Mouse (Mus musculus) 3T3-L1 (cell line): ENCODE measurements around the gene Cacnb2.

Source experiments
- DNase-seq: peaks from one replicate; pipeline ENCODE4 v3.0.0-alpha.2; 2015; ENCODE audit warnings: low read depth, low spot score

Gene Cacnb2

DNA sequence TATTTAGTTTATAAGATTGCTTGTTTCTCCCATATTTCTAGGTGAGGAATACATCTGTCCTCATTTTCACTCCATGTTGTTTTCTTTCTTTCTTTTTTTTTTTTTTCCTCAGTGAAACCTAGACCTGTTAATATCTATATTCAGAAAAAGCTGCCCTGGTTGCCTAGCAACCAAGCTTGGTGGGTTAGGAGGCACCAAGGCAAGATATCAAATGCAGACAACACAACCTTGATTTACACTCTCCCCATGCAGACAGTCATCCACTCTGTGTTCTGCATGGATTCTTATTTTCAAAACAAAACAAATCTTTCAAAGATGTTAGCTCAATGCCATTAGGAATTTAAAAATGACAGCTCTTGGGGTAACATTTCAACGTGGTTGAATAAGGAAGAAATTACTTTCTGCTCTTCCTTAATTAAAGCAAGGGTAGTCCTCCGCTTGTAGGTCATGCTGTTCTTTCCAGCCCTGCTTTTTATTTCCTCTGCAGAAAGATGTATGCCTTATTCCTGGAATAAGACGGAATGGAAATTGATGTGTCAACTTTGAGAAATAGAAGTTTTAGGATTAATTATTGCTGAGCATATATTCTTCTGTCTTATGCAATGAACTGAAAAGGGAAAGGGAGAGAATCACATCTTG, 172.1 kb downstream of the Cacnb2 start:
- no peak for DNase-seq

DNA sequence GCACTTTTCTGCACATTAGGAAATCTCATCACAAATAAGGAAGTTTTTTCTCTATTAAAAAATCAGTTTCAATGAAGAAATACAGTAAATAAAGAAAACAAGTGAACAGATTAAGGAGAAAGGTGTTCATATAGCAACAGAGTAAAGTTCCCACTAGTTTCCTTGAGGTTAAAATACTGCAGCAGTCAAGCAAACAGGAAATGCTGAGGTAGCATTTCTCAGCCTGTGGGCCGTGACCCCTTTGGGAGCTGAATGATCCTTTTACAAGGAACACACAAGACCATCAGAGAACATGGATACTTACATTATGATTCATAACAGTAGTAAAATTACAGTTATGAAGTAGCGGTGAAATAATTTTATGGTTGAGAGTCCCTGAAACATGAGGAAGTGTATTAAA, 185.1 kb downstream of the Cacnb2 start:
- no peak for DNase-seq

- DNase-seq: no peak
These were observed 198.7 kb downstream of the Cacnb2 start for GRCm38 (mm10) chr2:14801446-14802046.

DNA sequence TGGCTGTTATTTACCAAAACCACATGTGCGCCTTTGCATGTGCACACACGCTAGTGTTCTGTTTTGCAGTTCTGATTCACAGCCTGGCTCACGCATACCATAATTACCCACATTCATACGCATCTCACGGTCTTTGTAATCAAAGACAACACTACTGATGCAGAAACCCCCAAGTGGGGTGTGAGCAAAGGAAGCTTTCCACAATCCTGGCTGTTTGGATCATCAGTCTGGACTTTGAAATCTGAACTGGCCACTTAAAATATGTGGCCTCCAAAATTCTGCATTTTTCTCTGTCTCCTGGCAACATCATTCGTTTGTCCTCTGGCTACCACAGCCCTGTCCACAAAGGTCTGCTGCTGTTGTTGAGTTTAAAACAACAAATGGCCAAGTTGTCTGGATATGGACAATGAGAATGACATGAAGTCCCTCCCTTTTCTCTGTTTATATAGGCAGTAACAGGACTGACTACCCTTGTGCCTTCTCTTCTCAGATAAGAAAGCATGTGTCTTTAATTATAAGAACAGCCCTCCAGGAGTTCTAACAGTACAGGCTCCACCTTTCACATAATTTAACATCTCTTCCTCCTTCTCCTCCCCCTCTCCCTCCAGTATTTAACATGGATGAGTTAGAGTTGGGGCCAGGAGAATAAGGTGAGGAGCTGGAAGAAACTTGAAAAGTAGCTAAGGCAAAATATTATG, 204.9 kb downstream of the Cacnb2 start:
- peak; percentile 79 for DNase-seq

DNA sequence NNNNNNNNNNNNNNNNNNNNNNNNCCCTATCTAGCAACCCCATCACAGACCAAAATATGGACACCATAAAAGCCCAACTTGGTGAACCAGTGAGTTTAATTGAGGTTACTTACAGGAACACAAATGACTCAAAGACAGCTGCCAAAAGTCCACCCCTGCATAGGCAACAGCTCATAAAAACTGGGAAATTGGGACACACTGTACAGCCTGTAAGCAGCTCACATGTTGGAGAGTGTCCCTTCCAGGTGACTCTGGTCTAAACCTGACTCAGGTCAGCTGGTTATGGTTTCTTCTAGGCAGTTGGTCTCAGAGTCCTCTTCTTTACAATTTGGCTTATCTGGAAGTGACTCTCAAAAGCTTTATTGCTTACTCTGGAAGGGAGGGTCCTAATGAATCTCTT, 212.1 kb downstream of the Cacnb2 start:
- DNase-seq: no peak

DNA sequence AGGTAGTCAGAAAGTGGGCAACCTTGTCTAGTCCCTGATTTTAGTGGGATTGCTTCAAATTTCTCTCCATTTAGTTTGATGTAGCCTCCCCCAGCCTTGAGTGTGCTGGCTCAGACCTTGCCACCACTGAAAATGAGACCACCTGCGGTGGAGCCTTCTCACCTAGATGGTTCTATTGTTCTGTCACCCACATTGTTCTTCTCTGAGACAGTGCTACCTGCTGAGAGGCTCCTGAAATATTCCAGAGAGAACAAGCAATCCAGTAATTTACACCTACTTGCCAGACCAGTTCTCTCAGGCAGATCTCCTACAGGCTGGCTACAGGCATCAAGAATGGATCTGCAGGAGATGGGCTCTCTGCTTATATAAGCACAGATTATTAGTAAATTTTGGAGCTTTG, 215.8 kb downstream of the Cacnb2 start:
- no peak for DNase-seq

- DNase-seq: peak; percentile 37
These were observed 218.1 kb downstream of the Cacnb2 start for GRCm38 (mm10) chr2:14820946-14821345.

- DNase-seq: peak; percentile 36
These were observed 220.2 kb downstream of the Cacnb2 start for GRCm38 (mm10) chr2:14823105-14823504.

- no peak for DNase-seq
These were observed 221.0 kb downstream of the Cacnb2 start for GRCm38 (mm10) chr2:14823816-14824348.

DNA sequence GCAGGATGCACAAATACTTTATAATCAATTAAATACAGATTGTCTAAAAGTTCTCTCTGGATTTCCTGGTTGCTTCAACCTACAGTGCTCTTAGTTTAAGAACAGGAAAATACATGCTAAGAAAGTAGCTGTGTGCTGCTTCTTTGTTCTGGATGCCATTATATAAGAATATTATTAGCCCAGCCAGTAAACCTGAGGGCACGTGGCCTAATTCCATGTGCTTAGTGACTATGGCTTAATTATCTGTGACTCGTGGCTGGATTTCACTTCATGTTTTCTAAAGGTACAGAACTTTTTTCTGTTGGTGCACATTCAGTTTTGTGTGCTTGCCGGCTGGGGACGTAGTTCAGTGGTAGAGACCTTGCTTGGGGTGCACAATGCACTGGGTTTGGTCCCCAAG, 222.3 kb downstream of the Cacnb2 start:
- DNase-seq: no peak

DNA sequence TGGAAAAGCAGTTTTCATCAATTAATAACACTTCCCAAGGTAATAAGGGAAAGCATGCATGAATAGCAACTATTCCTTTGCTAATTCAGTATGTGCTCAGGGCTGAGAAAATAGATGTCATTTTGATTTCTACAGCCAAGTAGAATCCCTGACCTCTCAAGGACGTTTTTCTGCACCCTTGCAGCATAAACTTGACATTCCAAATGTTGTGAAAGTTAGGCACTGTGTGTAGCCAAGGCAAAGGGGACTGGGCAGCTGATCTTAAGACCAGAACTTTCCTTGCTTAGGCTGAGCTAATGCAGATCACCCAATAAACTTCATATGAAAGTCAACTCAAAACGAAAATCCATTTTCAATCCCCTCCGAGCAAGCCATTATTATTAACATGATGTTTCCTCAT, 226.6 kb downstream of the Cacnb2 start:
- no peak for DNase-seq

GRCm38 (mm10) chr2:14831308-14831707, 228.4 kb downstream of the Cacnb2 start:
- no peak for DNase-seq

DNA sequence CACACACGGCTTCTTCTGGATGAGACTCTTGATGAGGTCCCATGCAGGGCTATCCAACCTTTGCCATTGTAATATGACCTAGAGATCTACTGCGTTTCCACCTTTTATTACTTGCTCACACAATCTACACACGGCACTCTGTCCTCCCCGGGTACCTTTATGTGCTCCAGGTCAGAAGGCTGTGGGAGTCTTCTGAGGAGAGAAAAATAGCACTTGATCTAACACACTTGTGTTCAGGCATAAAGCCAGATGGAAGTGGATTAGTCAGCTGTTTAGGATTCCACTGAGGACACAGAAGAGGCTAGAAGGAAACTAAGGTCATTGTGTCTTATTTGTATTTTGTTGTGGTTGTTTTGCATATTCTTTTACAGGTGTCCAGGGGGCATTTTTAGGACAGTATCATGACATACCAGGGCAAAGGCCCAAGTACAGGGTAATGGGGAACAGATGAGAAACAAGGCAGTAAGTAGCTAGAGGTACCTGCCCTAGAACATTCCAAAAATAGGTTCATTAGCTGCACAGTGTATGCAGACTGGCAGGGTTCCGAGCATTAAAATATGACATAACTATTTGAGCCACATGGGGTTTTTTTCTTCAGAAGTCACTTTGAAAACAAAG, 231.9 kb downstream of the Cacnb2 start:
- peak; percentile 23 for DNase-seq

DNA sequence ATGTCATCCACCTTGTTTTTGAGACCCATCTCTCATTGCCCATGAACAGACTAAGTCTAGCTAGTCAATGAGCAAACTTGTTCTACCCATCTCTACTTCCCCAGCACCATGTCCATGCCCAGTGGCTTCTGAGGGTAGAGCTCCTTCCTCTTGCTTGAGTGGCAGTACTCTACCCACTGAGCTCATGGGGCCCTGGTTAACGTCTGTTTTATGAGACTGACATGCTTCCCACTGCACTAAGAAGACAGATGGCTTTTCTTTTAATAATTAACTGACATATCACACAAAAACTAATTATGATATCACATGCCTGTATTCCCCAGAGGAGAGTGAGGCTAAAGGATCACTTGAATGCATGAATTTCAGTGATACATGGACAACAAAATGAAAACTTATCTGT, 238.4 kb downstream of the Cacnb2 start:
- DNase-seq: no peak

DNA sequence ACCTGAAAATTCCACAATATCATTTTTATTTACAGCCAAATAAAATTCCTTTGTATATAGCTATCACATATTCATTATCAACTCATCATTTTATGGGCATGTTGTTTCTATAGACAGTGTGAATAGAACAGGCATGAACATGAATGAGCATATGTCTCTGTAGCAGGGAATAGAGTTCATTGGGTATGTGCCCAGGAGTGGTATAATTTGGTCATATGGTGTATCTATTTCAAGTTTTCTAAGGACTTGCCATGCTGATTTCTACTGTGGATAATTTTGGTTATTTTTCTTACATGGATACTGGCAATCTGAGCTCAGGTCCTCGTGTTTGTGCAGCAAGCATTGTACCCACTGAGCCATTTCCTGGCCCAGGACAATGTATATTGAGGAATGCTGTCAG, 243.8 kb downstream of the Cacnb2 start:
- no peak for DNase-seq

- DNase-seq: no peak
These were observed 244.3 kb downstream of the Cacnb2 start for GRCm38 (mm10) chr2:14847188-14847587.

- no peak for DNase-seq
These were observed 247.9 kb downstream of the Cacnb2 start for GRCm38 (mm10) chr2:14850831-14851230.

- DNase-seq: peak; percentile 43
These were observed 248.5 kb downstream of the Cacnb2 start for GRCm38 (mm10) chr2:14851383-14851782.

- no peak for DNase-seq
These were observed 251.2 kb downstream of the Cacnb2 start for GRCm38 (mm10) chr2:14854054-14854453.

DNA sequence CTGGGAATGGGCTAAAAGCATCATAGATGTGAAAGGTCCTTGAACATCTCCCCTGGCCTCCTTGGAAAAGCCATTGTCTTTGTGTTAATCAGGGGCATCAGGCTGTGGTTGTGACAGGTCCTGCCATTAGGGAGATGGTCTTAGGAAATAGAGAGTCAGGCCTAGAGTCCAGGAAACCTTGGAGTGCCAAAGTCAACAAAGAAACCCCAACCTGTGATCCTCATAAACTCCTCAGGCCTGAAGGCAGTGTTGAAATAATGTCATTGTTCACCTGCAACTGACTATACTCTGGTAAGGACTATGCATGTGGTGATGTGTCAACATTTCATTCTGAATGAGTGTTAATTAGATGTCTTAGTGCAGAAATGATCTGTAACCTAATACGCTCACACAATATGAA, 255.4 kb downstream of the Cacnb2 start:
- DNase-seq: no peak

- no peak for DNase-seq
These were observed 257.5 kb downstream of the Cacnb2 start for GRCm38 (mm10) chr2:14860350-14860749.

- DNase-seq: no peak
These were observed 258.7 kb downstream of the Cacnb2 start for GRCm38 (mm10) chr2:14861613-14862012.
